Mouse (Mus musculus) heart, embryonic 10.5 days (tissue): Measurements from ENCODE around the gene Pcsk5. TPM values are rescaled to one million over a fixed set of nuclear protein-coding genes. Genes with fewer than 3 reads are reported as not detected.
A peak's percentile ranks its signal among the peaks of the same experiment; 100 is the strongest.

Source experiments
- DNase-seq: peaks from one replicate; pipeline ENCODE4 v3.0.0-alpha.2; 2017; ENCODE audit warnings: low spot score
- H3K27ac ChIP-seq: fragments of 300-500 bp; sonication (generic); 2 replicates; pipeline ENCODE4 v1.5.1; 2016; ENCODE audit warnings: mild to moderate bottlenecking
- H3K27me3 ChIP-seq: fragments of 300-500 bp; sonication (generic); 2 replicates; pipeline ENCODE4 v1.6.1; 2016; ENCODE audit warnings: mild to moderate bottlenecking; ENCODE audit not compliant: poor library complexity, insufficient read depth, severe bottlenecking
- H3K36me3 ChIP-seq: fragments of 300-500 bp; sonication (generic); 2 replicates; pipeline ENCODE4 v1.6.1; 2016; ENCODE audit warnings: mild to moderate bottlenecking, moderate library complexity
- H3K4me1 ChIP-seq: fragments of 300-500 bp; sonication (generic); 2 replicates; pipeline ENCODE4 v1.6.1; 2016; ENCODE audit warnings: mild to moderate bottlenecking
- H3K4me3 ChIP-seq: fragments of 300-500 bp; sonication (generic); 2 replicates; pipeline ENCODE4 v1.5.1; 2016; ENCODE audit warnings: mild to moderate bottlenecking, moderate library complexity
- H3K9me3 ChIP-seq: fragments of 300-500 bp; sonication (generic); 2 replicates; pipeline ENCODE4 v1.6.1; 2016; ENCODE audit warnings: mild to moderate bottlenecking, moderate library complexity
- WGBS: fragments of 180-500 bp; shearing (Covaris S2); methylation state at CpG from one replicate; pipeline ENCODE4 v1.1.7; 2016; 5-methylcytosine and 5-hydroxymethylcytosine counted together
- polyA plus RNA-seq: library from polyadenylated mRNA; unstranded; fragments of >200 nt; fragmentation: Nextera tagmentation; extraction: Ambion mirVana; gene quantifications from 2 replicates; pipeline ENCODE4 v1.2.1, GENCODE M21; 2016

Pcsk5 gene
- polyA plus RNA-seq, 1 experiment from 2014 or later, result 21.5 TPM

DNA sequence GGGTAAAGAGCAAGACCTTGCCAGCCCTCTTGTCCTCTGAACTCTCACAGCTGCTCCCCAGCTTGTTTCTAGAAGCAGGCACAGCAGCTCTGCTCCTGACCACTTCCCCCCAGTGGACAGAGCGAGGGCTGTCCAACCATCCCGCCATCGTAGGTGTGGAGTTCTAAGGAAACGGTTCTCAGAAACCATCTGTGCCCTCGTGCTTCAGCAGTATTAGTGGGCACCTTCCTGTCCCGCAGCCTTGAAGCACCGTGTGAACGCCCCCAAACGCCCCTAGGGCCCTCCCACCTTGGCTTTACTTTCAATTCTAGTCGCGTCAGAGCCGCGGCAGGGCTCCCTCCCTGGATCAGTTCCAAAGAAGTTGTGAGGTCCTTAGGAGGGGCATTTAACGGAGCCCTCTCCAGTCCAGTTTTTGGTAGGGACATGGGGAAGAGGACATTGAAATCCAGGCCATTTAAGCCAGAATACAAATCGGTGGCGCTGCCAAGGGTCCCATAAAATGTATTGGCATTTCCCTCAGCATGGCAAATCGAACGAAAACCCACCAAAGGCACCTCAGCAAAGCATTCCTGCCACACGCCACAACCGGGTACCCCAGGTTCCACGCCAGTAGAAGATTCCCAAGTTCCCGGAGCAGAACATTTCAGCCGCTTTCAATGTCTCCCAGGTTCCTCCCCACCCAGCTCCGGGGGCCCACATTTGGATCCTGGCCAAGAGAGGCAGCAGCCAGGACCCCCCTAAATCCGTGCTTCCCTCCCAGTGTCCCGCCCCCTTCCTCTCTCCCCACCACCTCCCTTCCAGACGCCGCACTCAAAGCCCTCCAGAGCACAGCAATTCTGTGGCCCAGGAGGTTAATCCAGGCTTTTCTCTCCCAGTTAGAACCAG is 1.5 kb downstream of the Pcsk5 start:
- Histone ChIP-seq H3K4me1 (peaks cover 17% of the 10 kb centered on the region), H3K27ac (peak overlapping the region; percentile 92)
- WGBS, result under 1% methylated on average over 28 of the region's 28 CpGs

DNA sequence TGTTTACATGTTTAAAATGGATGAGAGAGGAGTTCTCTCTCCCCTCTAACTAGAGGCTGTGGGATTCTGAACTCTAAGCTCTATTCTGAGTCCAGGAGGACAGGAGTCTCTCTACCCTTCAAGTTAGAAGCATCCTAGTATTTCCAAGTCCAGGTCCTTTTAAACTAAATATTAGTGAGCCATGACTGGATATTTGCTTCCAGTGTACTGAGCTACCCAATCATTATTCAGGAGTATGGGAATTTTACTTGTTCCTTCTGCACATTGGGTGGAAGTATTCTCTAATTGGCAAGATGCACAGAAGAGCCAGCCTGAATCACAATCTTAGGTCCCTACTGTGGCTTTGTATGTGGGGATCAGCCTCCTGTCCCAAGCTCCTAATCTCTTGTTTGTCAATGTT is 2.5 kb downstream of the Pcsk5 start:
- no peak for DNase-seq
- H3K4me3 ChIP-seq, result peak overlapping the region; percentile 74; the same call in 1 of the 2 replicates
- H3K4me1 ChIP-seq, result peaks cover 12% of the 10 kb centered on the region
- no peaks in the 10 kb centered on the region for H3K9me3 ChIP-seq
- H3K36me3 ChIP-seq, result no peaks in the 10 kb centered on the region
- H3K27ac ChIP-seq, result no peak overlapping the region
- H3K27me3 ChIP-seq, result no peaks in the 10 kb centered on the region

More for the DNA sequence above, 1.5 kb downstream of the Pcsk5 start:
- DNase-seq, result peak; percentile 86
- Histone ChIP-seq H3K27me3 (no peaks in the 10 kb centered on the region), H3K4me3 (peak overlapping the region; percentile 74), H3K9me3 (no peaks in the 10 kb centered on the region), H3K36me3 (no peaks in the 10 kb centered on the region)

DNA sequence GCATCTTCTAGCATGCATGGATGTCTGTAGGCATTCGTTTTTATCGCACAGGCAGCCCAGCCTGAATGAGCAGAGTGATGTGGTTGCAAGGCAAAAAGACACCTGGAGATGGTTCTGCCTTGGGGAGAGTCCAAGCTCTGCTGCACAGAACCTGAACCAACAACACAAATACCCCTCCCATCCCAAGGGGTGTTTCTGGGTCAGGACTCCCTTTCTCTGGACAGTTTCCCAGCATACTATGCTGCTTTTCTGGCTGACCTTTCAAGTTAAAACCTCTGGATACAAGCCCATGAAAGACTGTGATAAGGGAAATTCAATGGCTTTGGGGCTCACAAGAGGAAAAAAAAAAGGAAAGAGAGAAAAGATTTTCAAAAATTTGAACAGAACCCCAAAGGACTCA is 6.1 kb downstream of the Pcsk5 start:
- Histone ChIP-seq H3K36me3 (no peaks in the 10 kb centered on the region), H3K27me3 (no peaks in the 10 kb centered on the region), H3K4me3 (no peak overlapping the region), H3K4me1 (0 out of 2 replicates have a peak, but pooled peaks cover 2% of the 10 kb centered on the region), H3K27ac (no peak overlapping the region), H3K9me3 (no peaks in the 10 kb centered on the region)
- 92% methylated on average over 2 of the region's 2 CpGs for WGBS
- DNase-seq, result no peak

DNA sequence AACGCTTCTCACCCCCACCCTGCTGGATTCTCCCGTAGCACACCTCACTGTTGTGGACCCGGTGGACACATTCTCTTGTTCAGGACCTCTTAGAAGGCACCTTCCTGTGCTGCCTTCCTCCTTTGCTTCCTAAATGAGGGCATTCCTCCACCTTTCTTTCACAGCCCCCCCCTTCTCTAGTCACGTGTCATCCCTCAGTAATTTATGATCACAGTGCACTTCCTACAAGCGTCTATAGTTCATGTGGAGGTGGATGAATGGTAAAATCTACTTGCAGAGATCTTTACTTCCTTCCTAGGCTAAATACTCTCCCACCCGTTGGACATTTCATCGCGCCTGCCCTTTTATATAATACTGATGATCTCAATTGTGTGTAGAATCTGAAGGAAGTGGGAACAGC is 9.0 kb downstream of the Pcsk5 start:
- Histone ChIP-seq H3K9me3 (no peaks in the 10 kb centered on the region), H3K27ac (no peak overlapping the region), H3K36me3 (no peaks in the 10 kb centered on the region), H3K4me3 (no peak overlapping the region), H3K4me1 (no peaks in the 10 kb centered on the region), H3K27me3 (no peaks in the 10 kb centered on the region)
- DNase-seq, result no peak
- 77% methylated on average over 8 of the region's 8 CpGs for WGBS

DNA sequence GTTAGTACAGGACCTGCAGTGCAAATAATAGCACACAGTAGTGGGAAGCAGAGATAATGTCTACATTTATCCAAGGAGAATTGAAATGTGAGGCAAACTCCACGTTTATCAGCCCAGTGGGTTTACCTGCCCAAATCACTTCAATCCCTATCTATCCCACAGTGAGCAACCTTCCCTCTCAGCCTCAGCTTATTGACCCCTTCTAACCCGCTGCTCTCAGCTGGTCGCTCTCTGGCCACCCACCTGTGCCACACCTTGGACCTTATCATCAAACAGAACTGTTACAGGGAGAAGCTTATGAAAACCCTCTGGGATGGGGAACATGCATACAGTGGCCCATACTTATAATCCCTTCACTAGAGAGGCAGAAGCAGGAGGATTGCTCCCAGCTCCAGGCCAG is 10.7 kb downstream of the Pcsk5 start:
- 71% methylated on average over 3 of the region's 3 CpGs for WGBS
- H3K4me1 ChIP-seq, result no peaks in the 10 kb centered on the region
- no peaks in the 10 kb centered on the region for H3K9me3 ChIP-seq

DNA sequence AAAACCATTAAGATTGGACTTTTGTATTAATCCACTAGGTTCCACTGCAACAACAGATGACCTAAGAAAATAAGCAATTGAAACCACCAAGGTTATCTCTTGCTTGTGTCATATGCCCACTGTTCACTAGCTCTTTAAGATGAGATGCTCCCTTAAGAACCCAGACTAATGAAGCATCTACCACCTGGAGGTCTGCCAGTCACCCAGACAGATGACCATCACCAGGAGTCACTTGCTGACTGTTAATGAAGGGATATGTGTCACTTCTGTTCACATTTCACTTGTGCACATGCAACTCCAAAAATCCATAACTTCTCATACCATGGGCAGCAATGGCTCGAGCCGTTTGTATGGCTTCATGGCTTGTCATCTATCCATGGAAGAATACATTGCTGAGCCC is 17.4 kb downstream of the Pcsk5 start:
- no peak for DNase-seq
- 89% methylated on average over 2 of the region's 2 CpGs for WGBS
- Histone ChIP-seq H3K4me3 (no peak overlapping the region), H3K27me3 (no peaks in the 10 kb centered on the region), H3K27ac (no peak overlapping the region), H3K36me3 (no peaks in the 10 kb centered on the region), H3K9me3 (no peaks in the 10 kb centered on the region), H3K4me1 (no peaks in the 10 kb centered on the region)

More for the DNA sequence above, 10.7 kb downstream of the Pcsk5 start:
- Histone ChIP-seq H3K4me3 (no peak overlapping the region), H3K27me3 (no peaks in the 10 kb centered on the region), H3K27ac (no peak overlapping the region), H3K36me3 (no peaks in the 10 kb centered on the region)
- DNase-seq, result no peak

DNA sequence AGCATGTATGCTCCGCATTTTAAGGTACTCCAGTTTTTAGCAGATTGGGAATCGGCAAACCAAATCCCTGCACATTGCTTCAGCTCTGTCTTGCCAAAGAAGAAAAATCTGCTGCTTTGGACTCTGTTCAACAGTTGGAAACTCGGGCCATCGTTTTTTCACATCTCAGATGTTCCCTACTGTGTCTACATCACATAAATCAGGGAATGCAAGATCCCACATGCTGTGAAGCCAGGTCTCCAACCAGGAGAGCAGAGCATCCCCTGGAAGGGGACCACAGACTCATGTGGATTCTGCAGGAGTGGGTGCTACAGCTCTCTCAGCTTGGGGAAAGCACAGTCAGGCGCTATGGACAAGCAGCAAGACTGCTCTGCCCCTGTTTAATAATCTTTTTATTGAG is 18.4 kb downstream of the Pcsk5 start:
- Histone ChIP-seq H3K27me3 (no peaks in the 10 kb centered on the region), H3K36me3 (no peaks in the 10 kb centered on the region), H3K4me1 (no peaks in the 10 kb centered on the region), H3K27ac (no peak overlapping the region), H3K9me3 (no peaks in the 10 kb centered on the region), H3K4me3 (no peak overlapping the region)
- 77% methylated on average over 5 of the region's 5 CpGs for WGBS
- DNase-seq, result no peak

DNA sequence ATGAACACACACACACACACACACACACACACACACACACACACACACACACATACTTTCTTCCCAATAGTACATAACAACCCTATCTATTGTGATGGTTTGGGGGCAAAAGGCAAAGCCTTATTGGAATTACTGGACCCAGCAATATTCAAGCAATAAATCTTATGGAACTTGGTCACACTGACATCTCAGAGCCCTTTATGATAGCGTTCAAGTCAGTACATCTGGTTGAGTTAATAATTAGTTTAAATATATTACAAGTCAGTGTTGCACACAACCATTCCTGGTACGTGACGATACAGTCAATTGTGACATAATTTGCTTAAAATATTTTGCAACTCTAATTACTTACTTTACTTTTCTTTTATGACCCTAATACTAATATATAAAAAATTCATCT is 22.4 kb downstream of the Pcsk5 start:
- H3K27me3 ChIP-seq, result no peaks in the 10 kb centered on the region
- H3K27ac ChIP-seq, result no peak overlapping the region
- H3K36me3 ChIP-seq, result no peaks in the 10 kb centered on the region
- H3K9me3 ChIP-seq, result no peaks in the 10 kb centered on the region
- no peaks in the 10 kb centered on the region for H3K4me1 ChIP-seq
- no peak for DNase-seq
- WGBS, result 86% methylated on average over 3 of the region's 3 CpGs
- H3K4me3 ChIP-seq, result no peak overlapping the region

DNA sequence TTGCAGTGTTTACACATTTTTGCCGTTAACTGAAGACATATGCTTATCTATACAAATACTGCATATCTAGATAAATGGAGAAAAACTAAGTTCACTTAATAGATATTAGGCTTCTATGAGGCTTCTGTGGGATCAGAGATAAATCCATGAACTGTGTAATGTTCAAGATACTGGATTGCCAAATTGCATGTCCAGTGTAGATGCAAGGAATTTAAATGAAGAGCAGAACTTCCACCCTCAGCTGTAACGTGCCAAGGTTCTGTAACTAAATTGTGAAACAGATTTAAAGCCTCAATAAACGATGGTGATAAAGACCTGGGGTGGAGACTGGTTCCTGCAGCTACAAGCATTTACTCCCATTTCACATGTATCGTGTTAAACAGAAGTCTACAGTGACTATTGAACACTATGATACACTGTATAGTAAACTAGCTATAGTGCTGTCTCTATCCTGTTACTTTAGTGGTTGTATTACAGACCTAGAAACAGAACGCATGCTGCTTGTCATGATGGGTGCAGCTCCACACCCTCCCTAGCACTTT is 23.9 kb downstream of the Pcsk5 start:
- 71% methylated on average over 5 of the region's 5 CpGs for WGBS

DNA sequence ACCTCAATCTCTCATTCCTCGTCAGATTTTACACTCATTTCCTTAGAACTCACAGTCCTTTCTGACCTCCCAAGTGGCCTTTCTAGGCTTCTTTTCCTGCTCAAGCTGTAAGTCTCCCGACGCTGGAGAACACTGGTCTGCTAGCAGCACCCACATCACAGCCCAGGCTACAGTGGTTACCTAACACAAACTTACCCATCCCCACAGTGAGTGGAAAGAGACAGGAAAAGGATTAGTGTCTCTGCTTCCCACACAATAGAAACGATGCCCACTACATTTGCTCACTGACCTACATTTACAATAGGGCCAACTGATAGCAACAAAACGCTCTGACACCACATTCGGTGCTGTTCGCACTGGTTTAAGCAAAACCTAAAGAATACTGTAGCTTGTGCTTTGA is 24.8 kb downstream of the Pcsk5 start:
- no peak for DNase-seq
- Histone ChIP-seq H3K27me3 (no peaks in the 10 kb centered on the region), H3K36me3 (no peaks in the 10 kb centered on the region), H3K4me1 (no peaks in the 10 kb centered on the region), H3K27ac (no peak overlapping the region), H3K4me3 (no peak overlapping the region), H3K9me3 (no peaks in the 10 kb centered on the region)
- WGBS, result 64% methylated on average over 7 of the region's 7 CpGs

More for the DNA sequence above, 23.9 kb downstream of the Pcsk5 start:
- no peak overlapping the region for H3K4me3 ChIP-seq
- no peak for DNase-seq
- no peaks in the 10 kb centered on the region for H3K9me3 ChIP-seq
- no peaks in the 10 kb centered on the region for H3K4me1 ChIP-seq
- H3K27ac ChIP-seq, result no peak overlapping the region
- H3K27me3 ChIP-seq, result no peaks in the 10 kb centered on the region
- no peaks in the 10 kb centered on the region for H3K36me3 ChIP-seq

DNA sequence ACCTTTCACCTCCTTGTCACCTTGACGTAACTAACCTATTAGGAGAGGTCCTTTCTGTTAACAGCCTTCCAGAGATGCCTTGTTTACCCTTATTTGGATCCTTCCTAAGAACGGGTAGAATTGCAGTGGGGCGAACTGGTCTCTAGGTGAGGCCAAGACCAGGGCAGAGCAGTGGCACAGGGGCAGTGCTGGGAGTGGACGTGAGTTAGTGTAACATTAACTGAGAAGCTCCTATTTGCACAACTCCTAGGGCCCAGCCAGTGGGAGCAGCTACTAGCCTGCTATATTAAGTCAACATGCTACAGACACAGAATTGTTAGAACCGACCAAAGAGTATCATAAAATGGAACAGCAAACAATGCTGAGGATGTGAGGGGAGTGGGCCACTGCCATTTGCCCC is 30.8 kb downstream of the Pcsk5 start:
- no peaks in the 10 kb centered on the region for H3K9me3 ChIP-seq
- H3K27me3 ChIP-seq, result no peaks in the 10 kb centered on the region
- H3K4me3 ChIP-seq, result no peak overlapping the region
- no peak overlapping the region for H3K27ac ChIP-seq
- no peaks in the 10 kb centered on the region for H3K36me3 ChIP-seq
- 79% methylated on average over 5 of the region's 5 CpGs for WGBS
- DNase-seq, result no peak
- no peaks in the 10 kb centered on the region for H3K4me1 ChIP-seq

DNA sequence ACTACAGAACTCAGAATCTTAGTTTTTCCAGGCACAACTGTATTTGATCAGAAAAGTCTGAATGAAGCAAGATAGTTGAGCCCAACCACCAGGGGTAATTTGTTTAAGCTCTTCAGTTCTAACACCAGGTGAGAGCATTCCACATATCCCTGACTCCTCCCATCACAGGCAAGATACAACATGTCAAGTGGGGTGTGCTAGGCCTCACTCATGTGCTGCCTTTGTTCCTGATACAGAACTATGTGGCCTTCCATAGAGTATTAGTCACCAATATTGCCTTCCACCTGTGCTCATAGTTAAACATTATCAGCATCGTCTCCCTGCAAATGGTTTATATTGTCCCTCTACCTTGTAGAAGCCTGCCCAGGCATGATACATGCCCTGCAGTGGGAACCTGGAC is 36.6 kb downstream of the Pcsk5 start:
- DNase-seq, result no peak
- Histone ChIP-seq H3K4me1 (no peaks in the 10 kb centered on the region), H3K27me3 (no peaks in the 10 kb centered on the region), H3K36me3 (no peaks in the 10 kb centered on the region), H3K4me3 (no peak overlapping the region), H3K27ac (no peak overlapping the region), H3K9me3 (no peaks in the 10 kb centered on the region)
- 82% methylated on average over 1 of the region's 1 CpGs for WGBS

DNA sequence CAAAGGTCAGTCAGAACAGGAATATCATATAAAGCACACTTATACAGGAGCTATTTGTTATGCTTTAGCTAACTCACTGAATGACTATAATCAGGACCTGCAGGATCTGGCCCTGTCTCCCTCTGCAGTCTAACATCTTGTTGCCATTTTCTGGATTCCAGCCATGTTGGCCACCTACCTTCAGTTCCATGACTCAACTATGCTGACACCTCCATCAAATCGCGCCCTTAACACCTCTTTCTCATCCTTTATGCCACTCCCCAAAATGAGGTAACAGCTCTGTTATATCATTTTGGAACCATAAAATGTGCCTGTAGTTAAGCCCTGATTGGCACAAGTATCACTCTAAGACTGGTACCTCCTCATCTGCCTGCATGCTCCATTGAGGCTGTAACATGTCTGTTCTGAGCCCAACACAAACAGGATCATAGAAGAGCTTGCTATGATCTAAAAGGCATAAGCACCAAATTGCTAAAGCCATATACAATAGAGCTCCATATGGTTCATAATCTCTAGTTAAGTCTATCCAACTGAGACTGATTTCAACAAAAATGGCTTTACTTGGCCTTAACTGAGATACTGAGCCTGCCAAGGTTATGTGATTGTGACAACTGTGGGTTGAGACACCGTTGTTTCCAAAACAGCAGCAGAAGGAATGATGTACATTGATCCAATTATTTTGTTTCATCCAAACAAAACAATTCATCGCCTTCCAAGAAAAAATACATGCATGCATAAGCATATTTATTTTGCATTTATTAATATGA is 37.8 kb downstream of the Pcsk5 start:
- Histone ChIP-seq H3K27me3 (no peaks in the 10 kb centered on the region), H3K4me3 (no peak overlapping the region), H3K9me3 (no peaks in the 10 kb centered on the region), H3K27ac (no peak overlapping the region), H3K36me3 (no peaks in the 10 kb centered on the region), H3K4me1 (no peaks in the 10 kb centered on the region)
- no peak for DNase-seq
- WGBS, result 88% methylated on average over 4 of the region's 4 CpGs
